Mouse (Mus musculus) liver, adult 2 months (tissue): ENCODE results near the gene Dok5. TPM values are rescaled to one million over a fixed set of nuclear protein-coding genes. Genes with fewer than 3 reads are reported as not detected.

Experiments used
- DNase-seq: peaks from one replicate; pipeline ENCODE4 v3.0.0-alpha.2; 2011; ENCODE audit warnings: low read depth, low spot score; ENCODE audit errors: extremely low read depth
- H3K27ac ChIP-seq: fragments of 200-500 bp; replicated peaks from 2 replicates; pipeline ENCODE4 v1.5.1; 2012; ENCODE audit warnings: low read depth, mild to moderate bottlenecking, control low read depth, inconsistent platforms, low read length; ENCODE audit not compliant: insufficient read depth
- H3K27me3 ChIP-seq: fragments of 200-500 bp; 2 replicates; pipeline ENCODE4 v1.6.1; 2012; ENCODE audit warnings: mild to moderate bottlenecking, moderate library complexity, low read length, inconsistent platforms; ENCODE audit not compliant: control insufficient read depth, insufficient read depth
- H3K36me3 ChIP-seq: fragments of 200-500 bp; 2 replicates; pipeline ENCODE4 v1.6.1; 2012; ENCODE audit warnings: low read length, inconsistent platforms; ENCODE audit not compliant: control insufficient read depth, insufficient read depth
- H3K4me1 ChIP-seq: fragments of 200-500 bp; 2 replicates; pipeline ENCODE4 v1.6.1; 2011; ENCODE audit warnings: low read length; ENCODE audit not compliant: control insufficient read depth, insufficient read depth
- H3K4me3 ChIP-seq: fragments of 200-500 bp; 2 replicates; pipeline ENCODE4 v1.5.1; 2011; ENCODE audit warnings: low read depth, mild to moderate bottlenecking, control low read depth, low read length, moderate library complexity; ENCODE audit not compliant: insufficient read depth
- H3K79me2 ChIP-seq: fragments of 200-500 bp; 2 replicates; pipeline ENCODE4 v1.6.1; 2012; ENCODE audit warnings: inconsistent platforms, mild to moderate bottlenecking, low read length, moderate library complexity; ENCODE audit not compliant: control insufficient read depth, insufficient read depth
- H3K9ac ChIP-seq: fragments of 200-500 bp; 2 replicates; pipeline ENCODE4 v1.6.1; 2012; ENCODE audit warnings: low read depth, mild to moderate bottlenecking, control low read depth, inconsistent platforms, low read length
- CTCF ChIP-seq: fragments of 200-500 bp; IDR thresholded peaks from 2 replicates; pipeline ENCODE4 v1.5.1; 2011; ENCODE audit warnings: low read depth, low read length, control low read depth
- POLR2A ChIP-seq: fragments of 200-500 bp; IDR thresholded peaks from 2 replicates; pipeline ENCODE4 v1.6.1; 2011; ENCODE audit warnings: low read length, control low read depth; ENCODE audit not compliant: insufficient read depth; ENCODE audit errors: extremely low read depth
- WGBS: fragments of 180-500 bp; shearing (Covaris S2); methylation state at CpG from one replicate; pipeline ENCODE4 v1.1.7; 2018; 5-methylcytosine and 5-hydroxymethylcytosine counted together
- polyA plus RNA-seq: library from polyadenylated mRNA; depleted of rRNA; stranded (reverse); fragments of >200 nt; gene quantifications from 2 replicates; pipeline ENCODE4 v1.2.3, GENCODE M21; 2012
- total RNA-seq: library from RNA; depleted of rRNA; stranded (reverse); fragments of >200 nt; gene quantifications from 2 replicates; pipeline ENCODE4 v1.2.3, GENCODE M21; 2014

Gene Dok5
- total and polyA plus RNA-seq, 2 experiments = not detected

DNA sequence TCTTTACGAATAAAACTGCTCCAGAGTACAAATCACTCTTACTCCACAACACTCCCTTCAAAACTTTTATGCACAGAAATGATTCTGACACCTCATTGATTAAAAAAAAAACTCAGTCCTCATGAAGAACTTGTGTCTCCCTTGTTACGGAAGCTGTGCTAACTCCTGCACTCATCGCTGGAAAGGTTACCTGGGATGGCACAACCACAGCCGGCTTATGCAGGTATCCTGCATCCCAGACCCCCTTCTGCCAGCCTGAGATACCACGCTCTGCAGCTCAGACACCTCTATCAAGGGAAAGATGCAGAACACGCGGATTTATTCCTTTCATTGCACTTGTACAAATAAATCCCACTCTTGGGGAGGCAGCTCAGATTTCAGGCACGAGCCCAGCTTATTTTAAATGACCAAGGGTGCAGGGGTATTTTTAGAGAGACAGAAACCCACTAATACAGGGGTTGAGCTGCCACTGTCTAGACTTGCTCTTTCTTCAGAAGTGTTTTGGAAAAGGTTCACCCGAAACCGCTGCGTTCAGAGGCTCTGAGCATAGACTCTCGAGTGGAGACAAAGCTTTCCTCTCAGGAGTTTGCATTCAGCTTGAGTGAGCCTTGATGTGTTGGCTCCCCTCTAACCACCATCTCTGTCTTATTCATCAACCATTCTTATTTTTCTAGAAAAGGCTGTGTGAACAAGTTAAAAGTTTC is 76.1 kb downstream of the Dok5 start:
- WGBS = 78% methylated on average over 12 of the region's 12 CpGs
- H3K27me3 ChIP-seq = no peaks in the 10 kb centered on the region
- H3K9ac ChIP-seq = no peak overlapping the region
- no peak overlapping the region for H3K4me3 ChIP-seq
- TF ChIP-seq CTCF (no peak), POLR2A (no peak)
- no peaks in the 10 kb centered on the region for H3K36me3 ChIP-seq
- no peaks in the 10 kb centered on the region for H3K4me1 ChIP-seq
- no peak overlapping the region for H3K27ac ChIP-seq
- no peaks in the 10 kb centered on the region for H3K79me2 ChIP-seq
- DNase-seq = no peak

- Histone ChIP-seq H3K27me3 (no peaks in the 10 kb centered on the region), H3K4me1 (no peaks in the 10 kb centered on the region), H3K4me3 (no peak overlapping the region), H3K36me3 (no peaks in the 10 kb centered on the region), H3K79me2 (no peaks in the 10 kb centered on the region), H3K9ac (no peak overlapping the region), H3K27ac (no peak overlapping the region)
- WGBS = 79% methylated on average over 10 of the region's 10 CpGs
- TF ChIP-seq POLR2A (no peak), CTCF (no peak)
- no peak for DNase-seq
Observed at GRCm38 (mm10) chr2:170808259-170808789, 76.7 kb downstream of the Dok5 start.

- DNase-seq = no peak
- 70% methylated on average over 9 of the region's 9 CpGs for WGBS
- H3K27me3 ChIP-seq = no peaks in the 10 kb centered on the region
- H3K4me3 ChIP-seq = no peak overlapping the region
- H3K4me1 ChIP-seq = no peaks in the 10 kb centered on the region
- no peak overlapping the region for H3K27ac ChIP-seq
- no peaks in the 10 kb centered on the region for H3K36me3 ChIP-seq
- no peak overlapping the region for H3K9ac ChIP-seq
- H3K79me2 ChIP-seq = no peaks in the 10 kb centered on the region
- no peak for TF ChIP-seq CTCF
- no peak for TF ChIP-seq POLR2A
Observed at GRCm38 (mm10) chr2:170811356-170811755, 79.7 kb downstream of the Dok5 start.

GRCm38 (mm10) chr2:170816302-170816701 is 84.7 kb downstream of the Dok5 start:
- 28% methylated on average over 8 of the region's 8 CpGs for WGBS
- TF ChIP-seq CTCF (no peak), POLR2A (no peak)
- Histone ChIP-seq H3K36me3 (no peaks in the 10 kb centered on the region), H3K9ac (no peak overlapping the region), H3K27me3 (no peaks in the 10 kb centered on the region), H3K4me1 (no peaks in the 10 kb centered on the region), H3K27ac (no peak overlapping the region), H3K4me3 (no peak overlapping the region), H3K79me2 (no peaks in the 10 kb centered on the region)
- no peak for DNase-seq

GRCm38 (mm10) chr2:170817112-170817703 is 85.6 kb downstream of the Dok5 start:
- H3K27me3 ChIP-seq = no peaks in the 10 kb centered on the region
- no peak overlapping the region for H3K4me3 ChIP-seq
- no peaks in the 10 kb centered on the region for H3K79me2 ChIP-seq
- H3K36me3 ChIP-seq = no peaks in the 10 kb centered on the region
- TF ChIP-seq POLR2A (no peak), CTCF (no peak)
- no peaks in the 10 kb centered on the region for H3K4me1 ChIP-seq
- no peak overlapping the region for H3K27ac ChIP-seq
- H3K9ac ChIP-seq = no peak overlapping the region
- 70% methylated on average over 4 of the region's 4 CpGs for WGBS
- no peak for DNase-seq

- TF ChIP-seq CTCF = no peak
- TF ChIP-seq POLR2A = no peak
- Histone ChIP-seq H3K9ac (no peak overlapping the region), H3K27ac (peak overlapping the region; percentile 37; the same call in 1 of the 2 replicates), H3K79me2 (no peaks in the 10 kb centered on the region), H3K4me3 (no peak overlapping the region), H3K27me3 (no peaks in the 10 kb centered on the region), H3K36me3 (no peaks in the 10 kb centered on the region), H3K4me1 (no peaks in the 10 kb centered on the region)
- 69% methylated on average over 17 of the region's 17 CpGs for WGBS
- DNase-seq = peak; percentile 9
Observed at GRCm38 (mm10) chr2:170826821-170827441, 95.3 kb downstream of the Dok5 start.
